Mouse (Mus musculus) erythroblast, embryonic 14.5 days (primary cell): ENCODE measurements at regions not wholly inside any gene's neighbourhood (a gene's known extent, or its start where the extent isn't known, plus 50 kb on each side); places are given as distances from the start of the nearest gene placed in this dataset.

Experiments used
- GATA1 ChIP-seq: IDR thresholded peaks from 2 replicates; pipeline ENCODE4 v1.6.1; 2012; ENCODE audit warnings: low read length, inconsistent platforms, mixed read lengths
- TAL1 ChIP-seq: IDR thresholded peaks from 3 replicates; pipeline ENCODE4 v1.6.1; 2012; ENCODE audit warnings: low read length, inconsistent platforms, mixed read lengths

GRCm38 (mm10) chr14:46596696-46597359 lies 163.5 kb upstream of the Cdkn3 start:
- TF ChIP-seq GATA1 (0 out of 2 replicates have a peak, but pooled peaks have one; percentile 6), TAL1 (peak; percentile 29; the same call in 1 of the 3 replicates)
